Comparison of ENCODE assay signal across 8 mouse cellular contexts in the genomic region with DNA sequence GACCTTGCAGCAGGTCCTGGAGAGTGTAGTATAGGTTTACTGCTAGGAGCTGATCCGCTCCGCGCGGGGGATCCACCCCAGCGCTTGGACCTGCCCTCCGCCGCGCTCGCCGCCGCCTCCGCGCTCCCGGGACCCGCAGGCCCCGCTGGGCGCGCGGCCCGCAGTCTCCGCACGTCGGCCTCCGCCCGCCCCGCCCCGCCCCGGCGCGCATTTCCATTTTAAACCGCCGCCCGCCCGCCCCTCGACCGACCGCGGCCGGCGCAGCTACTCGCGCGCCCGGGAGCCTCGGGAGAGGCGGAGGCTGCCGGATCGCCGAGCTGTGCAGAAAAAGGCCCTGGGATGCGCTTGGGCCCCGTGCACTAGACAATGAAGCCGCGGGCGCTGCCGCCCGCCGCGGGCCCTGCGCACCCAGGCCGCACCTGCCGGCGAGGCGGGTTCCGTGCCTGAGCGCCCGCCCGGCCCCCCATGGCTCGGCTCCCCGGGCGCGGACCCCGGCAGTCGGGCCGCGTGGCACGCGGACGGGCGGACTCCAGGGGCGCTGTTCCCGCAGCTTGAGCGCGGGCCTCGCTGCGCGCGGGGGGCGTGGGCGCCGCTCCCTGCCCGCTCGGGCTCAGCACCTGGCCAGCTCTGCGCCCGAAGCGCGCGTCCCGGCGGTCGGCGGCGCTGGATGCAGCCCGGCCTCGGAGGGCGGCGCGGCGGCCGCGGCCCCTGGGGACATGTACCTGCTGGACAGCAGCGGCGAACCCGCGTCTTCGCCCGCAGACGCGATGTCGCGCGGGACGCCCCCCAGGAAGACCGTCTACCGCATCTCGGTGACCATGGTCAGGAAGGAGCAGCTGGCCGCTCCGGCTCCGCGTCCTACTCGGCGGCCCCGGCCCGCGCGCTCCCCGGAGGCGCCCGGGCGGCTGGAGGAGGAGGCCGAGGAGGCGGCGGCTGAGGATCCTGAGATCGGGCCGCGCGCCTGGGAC.
DNase-seq lines count a peak whose midpoint lies in the region; ATAC-seq and TF ChIP-seq lines count a peak whose summit lies in the region.

No protein-coding gene starts in this region.

- H3K9ac ChIP-seq in lung, postnatal 0 days (replicated peaks; ENCODE audit: low read depth): peak overlapping the region; percentile 8; the same call in 1 of the 2 replicates

- H3K27ac ChIP-seq in hindbrain, embryonic 10.5 days: peak overlapping the region; percentile 94
- no peak overlapping the region for H3K27ac ChIP-seq in lung, postnatal 0 days (ENCODE audit: low read length)

- under 1% methylated on average over 146 of the region's 146 CpGs for WGBS in hindbrain, embryonic 10.5 days
- WGBS in lung, postnatal 0 days: under 1% methylated on average over 75 of the region's 146 CpGs

- peak; percentile 81 for ATAC-seq in lung, postnatal 0 days

- no peaks in the 10 kb centered on the region for H3K9me3 ChIP-seq in hindbrain, embryonic 10.5 days
- H3K9me3 ChIP-seq in lung, postnatal 0 days (ENCODE audit: low read length): no peaks in the 10 kb centered on the region

- DNase-seq in NIH3T3 (ENCODE audit: low read depth): peak; percentile 95
- DNase-seq in cerebellum, adult 8-10 months: peak; percentile 85
- DNase-seq in frontal cortex, adult 2 months (ENCODE audit: extremely low spot score in 1 of 2, low spot score in 1 of 2): peak; percentile 54 to 84
- peak; percentile 83 for DNase-seq in hindbrain, embryonic 10.5 days (ENCODE audit: low spot score)
- peak; percentile 58 to 76 for DNase-seq in layer of hippocampus, postnatal 25 days (ENCODE audit: extremely low spot score in 1 of 2, low spot score in 1 of 2)
- peak; percentile 79 for DNase-seq in lung, postnatal 0 days (ENCODE audit: low spot score)
- DNase-seq in retina, postnatal 1 day: peak; percentile 91
- peak; percentile 73 for DNase-seq in yolk sac, embryonic 10.5 days (ENCODE audit: low spot score)

- no peak for TF ChIP-seq EP300 in lung, postnatal 0 days (IDR thresholded peaks at IDR 0.05)

- TF ChIP-seq CTCF in lung, postnatal 0 days (IDR thresholded peaks at IDR 0.05): peak; percentile 27; the same call in 1 of the 2 replicates

- H3K36me3 ChIP-seq in hindbrain, embryonic 10.5 days: no peaks in the 10 kb centered on the region
- H3K36me3 ChIP-seq in lung, postnatal 0 days (ENCODE audit: insufficient read depth, low read length): no peaks in the 10 kb centered on the region

- H3K4me3 ChIP-seq in hindbrain, embryonic 10.5 days: peak overlapping the region; percentile 86
- peak overlapping the region; percentile 60 for H3K4me3 ChIP-seq in lung, postnatal 0 days (ENCODE audit: low read depth, low read length)

- peaks cover 93% of the 10 kb centered on the region for H3K4me1 ChIP-seq in hindbrain, embryonic 10.5 days (replicated peaks)
- H3K4me1 ChIP-seq in lung, postnatal 0 days (ENCODE audit: insufficient read depth, low read depth, low read length): peaks cover 9% of the 10 kb centered on the region

- H3K27me3 ChIP-seq in hindbrain, embryonic 10.5 days (ENCODE audit: insufficient read depth, poor library complexity, severe bottlenecking): peaks cover 19% of the 10 kb centered on the region
- H3K27me3 ChIP-seq in lung, postnatal 0 days (replicated peaks; ENCODE audit: insufficient read depth, low read length): peaks cover 4% of the 10 kb centered on the region; the same call in 1 of the 2 replicates

- H3K4me2 ChIP-seq in lung, postnatal 0 days (replicated peaks; ENCODE audit: low read depth, low read length): peak overlapping the region; percentile 99
